Mouse (Mus musculus) gastrocnemius, postnatal 25 days (tissue): Measurements from ENCODE around the gene Bach2. TPM values are rescaled to one million over a fixed set of nuclear protein-coding genes. Genes with fewer than 3 reads are reported as not detected.
A peak's percentile ranks its signal among the peaks of the same experiment; 100 is the strongest.

Experiments used
- DNase-seq: peaks from one replicate; pipeline ENCODE4 v3.0.0; 2022
- total RNA-seq, 2 experiments: library from RNA; stranded (reverse); gene quantifications; 1 replicate in 1 of 2; 2 replicates in 1 of 2; pipeline ENCODE4 v1.2.3; 2021

Bach2 gene
- total RNA-seq, 2 experiments from 2014 or later: 2.9 to 3.0 TPM

GRCm38 (mm10) chr4:32358602-32359464, 120.2 kb downstream of the Bach2 start:
- DNase-seq: no peak

GRCm38 (mm10) chr4:32359634-32360033, 121.0 kb downstream of the Bach2 start:
- no peak for DNase-seq

- DNase-seq: no peak
Measured at GRCm38 (mm10) chr4:32360496-32360895, 121.9 kb downstream of the Bach2 start.

- DNase-seq: no peak
Measured at GRCm38 (mm10) chr4:32363488-32363984, 124.9 kb downstream of the Bach2 start.

- DNase-seq: no peak
Measured at GRCm38 (mm10) chr4:32365144-32365907, 126.7 kb downstream of the Bach2 start.

- DNase-seq: no peak
Measured at GRCm38 (mm10) chr4:32366176-32366575, 127.6 kb downstream of the Bach2 start.

- DNase-seq: no peak
Measured at GRCm38 (mm10) chr4:32368345-32368744, 129.7 kb downstream of the Bach2 start.

- DNase-seq: no peak
Measured at GRCm38 (mm10) chr4:32373085-32373484, 134.5 kb downstream of the Bach2 start.

GRCm38 (mm10) chr4:32373527-32373926, 134.9 kb downstream of the Bach2 start:
- DNase-seq: no peak

- no peak for DNase-seq
Measured at GRCm38 (mm10) chr4:32374751-32375582, 136.4 kb downstream of the Bach2 start.

GRCm38 (mm10) chr4:32375721-32376526, 137.3 kb downstream of the Bach2 start:
- no peak for DNase-seq

GRCm38 (mm10) chr4:32376527-32376948, 137.9 kb downstream of the Bach2 start:
- no peak for DNase-seq

- no peak for DNase-seq
Measured at GRCm38 (mm10) chr4:32379140-32379539, 140.5 kb downstream of the Bach2 start.

- DNase-seq: no peak
Measured at GRCm38 (mm10) chr4:32381666-32382381, 143.2 kb downstream of the Bach2 start.

- no peak for DNase-seq
Measured at GRCm38 (mm10) chr4:32385121-32385520, 146.5 kb downstream of the Bach2 start.

- no peak for DNase-seq
Measured at GRCm38 (mm10) chr4:32385623-32386022, 147.0 kb downstream of the Bach2 start.

- peak; percentile 31 for DNase-seq
Measured at GRCm38 (mm10) chr4:32386346-32386745, 147.7 kb downstream of the Bach2 start.

- no peak for DNase-seq
Measured at GRCm38 (mm10) chr4:32386931-32387330, 148.3 kb downstream of the Bach2 start.

- peak; percentile 60 for DNase-seq
Measured at GRCm38 (mm10) chr4:32387479-32388240, 149.1 kb downstream of the Bach2 start.

GRCm38 (mm10) chr4:32388564-32388963, 150.0 kb downstream of the Bach2 start:
- no peak for DNase-seq
